Mouse (Mus musculus) midbrain, embryonic 10.5 days (tissue): ENCODE measurements at regions not wholly inside any gene's neighbourhood (a gene's known extent, or its start where the extent isn't known, plus 50 kb on each side); places are given as distances from the start of the nearest gene placed in this dataset.
A peak's percentile ranks its signal among the peaks of the same experiment; 100 is the strongest.

ENCODE experiments used
- DNase-seq: peaks from one replicate; pipeline ENCODE4 v3.0.0-alpha.2; 2017; ENCODE audit warnings: low spot score
- H3K27ac ChIP-seq: fragments of 300-500 bp; sonication (generic); replicated peaks from 2 replicates; pipeline ENCODE4 v1.5.1; 2016; ENCODE audit warnings: mild to moderate bottlenecking
- H3K27me3 ChIP-seq: fragments of 300-500 bp; sonication (generic); 2 replicates; pipeline ENCODE4 v1.6.1; 2016; ENCODE audit warnings: low read depth, mild to moderate bottlenecking; ENCODE audit not compliant: poor library complexity, severe bottlenecking
- H3K36me3 ChIP-seq: fragments of 300-500 bp; sonication (generic); 2 replicates; pipeline ENCODE4 v1.6.1; 2016; ENCODE audit warnings: mild to moderate bottlenecking, moderate library complexity
- H3K4me1 ChIP-seq: fragments of 300-500 bp; sonication (generic); 2 replicates; pipeline ENCODE4 v1.6.1; 2016
- H3K4me3 ChIP-seq: fragments of 300-500 bp; sonication (generic); 2 replicates; pipeline ENCODE4 v1.5.1; 2016; ENCODE audit warnings: mild to moderate bottlenecking, moderate library complexity
- H3K9me3 ChIP-seq: fragments of 300-500 bp; sonication (generic); replicated peaks from 2 replicates; pipeline ENCODE4 v1.6.1; 2016; ENCODE audit warnings: mild to moderate bottlenecking
- WGBS: fragments of 180-500 bp; shearing (Covaris S2); methylation state at CpG from one replicate; pipeline ENCODE4 v1.1.7; 2016; 5-methylcytosine and 5-hydroxymethylcytosine counted together

- Histone ChIP-seq H3K27me3 (no peaks in the 10 kb centered on the region), H3K27ac (no peak overlapping the region), H3K9me3 (no peaks in the 10 kb centered on the region), H3K4me3 (no peak overlapping the region), H3K36me3 (no peaks in the 10 kb centered on the region), H3K4me1 (no peaks in the 10 kb centered on the region)
- 91% methylated on average over 3 of the region's 3 CpGs for WGBS
- no peak for DNase-seq
Observed at GRCm38 (mm10) chr1:57512516-57512915, 105.6 kb upstream of the Tyw5 start.

- Histone ChIP-seq H3K4me1 (peaks cover 10% of the 10 kb centered on the region; the same call in 1 of the 2 replicates), H3K9me3 (no peaks in the 10 kb centered on the region), H3K36me3 (no peaks in the 10 kb centered on the region), H3K4me3 (no peak overlapping the region), H3K27me3 (no peaks in the 10 kb centered on the region), H3K27ac (no peak overlapping the region)
- 85% methylated on average over 4 of the region's 4 CpGs for WGBS
- DNase-seq = no peak
Observed at GRCm38 (mm10) chr1:57525965-57526364, 119.1 kb upstream of the Tyw5 start.

- Histone ChIP-seq H3K27ac (no peak overlapping the region), H3K9me3 (no peaks in the 10 kb centered on the region), H3K36me3 (no peaks in the 10 kb centered on the region), H3K27me3 (no peaks in the 10 kb centered on the region), H3K4me3 (no peak overlapping the region), H3K4me1 (peaks cover 10% of the 10 kb centered on the region; the same call in 1 of the 2 replicates)
- DNase-seq = no peak
- WGBS = 29% methylated on average over 3 of the region's 3 CpGs
Observed at GRCm38 (mm10) chr1:57528703-57529102, 121.8 kb upstream of the Tyw5 start.

- no peaks in the 10 kb centered on the region for H3K36me3 ChIP-seq
- 80% methylated on average over 2 of the region's 2 CpGs for WGBS
- no peak overlapping the region for H3K4me3 ChIP-seq
- H3K9me3 ChIP-seq = no peaks in the 10 kb centered on the region
- DNase-seq = no peak
- H3K27ac ChIP-seq = no peak overlapping the region
- no peaks in the 10 kb centered on the region for H3K27me3 ChIP-seq
- H3K4me1 ChIP-seq = peaks cover 10% of the 10 kb centered on the region; the same call in 1 of the 2 replicates
Observed at GRCm38 (mm10) chr1:57529320-57529719, 122.4 kb upstream of the Tyw5 start.

- no peak overlapping the region for H3K27ac ChIP-seq
- WGBS = 83% methylated on average over 5 of the region's 5 CpGs
- DNase-seq = no peak
Observed at GRCm38 (mm10) chr1:57537369-57537768, 130.5 kb upstream of the Tyw5 start.

GRCm38 (mm10) chr1:57544684-57545083, 137.8 kb upstream of the Tyw5 start:
- peaks cover 13% of the 10 kb centered on the region for H3K4me1 ChIP-seq
- no peaks in the 10 kb centered on the region for H3K9me3 ChIP-seq
- no peak overlapping the region for H3K27ac ChIP-seq
- no peaks in the 10 kb centered on the region for H3K36me3 ChIP-seq
- 79% methylated on average over 3 of the region's 3 CpGs for WGBS
- no peak for DNase-seq
- no peaks in the 10 kb centered on the region for H3K27me3 ChIP-seq
- no peak overlapping the region for H3K4me3 ChIP-seq

More at GRCm38 (mm10) chr1:57537369-57537768, 130.5 kb upstream of the Tyw5 start:
- H3K27me3 ChIP-seq = no peaks in the 10 kb centered on the region
- H3K4me1 ChIP-seq = no peaks in the 10 kb centered on the region
- H3K4me3 ChIP-seq = no peak overlapping the region
- no peaks in the 10 kb centered on the region for H3K36me3 ChIP-seq
- H3K9me3 ChIP-seq = no peaks in the 10 kb centered on the region

GRCm38 (mm10) chr1:57545792-57546685, 139.1 kb upstream of the Tyw5 start:
- H3K27me3 ChIP-seq = no peaks in the 10 kb centered on the region
- H3K9me3 ChIP-seq = no peaks in the 10 kb centered on the region
- 74% methylated on average over 14 of the region's 14 CpGs for whole genome bisulfite sequencing
- H3K27ac ChIP-seq = no peak overlapping the region
- DNase-seq = no peak
- H3K4me1 ChIP-seq = peaks cover 13% of the 10 kb centered on the region
- no peak overlapping the region for H3K4me3 ChIP-seq
- H3K36me3 ChIP-seq = no peaks in the 10 kb centered on the region

- DNase-seq = no peak
- WGBS = 89% methylated on average over 2 of the region's 2 CpGs
- no peak overlapping the region for H3K4me3 ChIP-seq
- no peaks in the 10 kb centered on the region for H3K36me3 ChIP-seq
- no peaks in the 10 kb centered on the region for H3K27me3 ChIP-seq
- H3K9me3 ChIP-seq = no peaks in the 10 kb centered on the region
- H3K4me1 ChIP-seq = no peaks in the 10 kb centered on the region
- no peak overlapping the region for H3K27ac ChIP-seq
Observed at GRCm38 (mm10) chr1:57561517-57561916, 154.6 kb upstream of the Tyw5 start.

GRCm38 (mm10) chr1:57564676-57565075, 157.8 kb upstream of the Tyw5 start:
- Histone ChIP-seq H3K27ac (peak overlapping the region; percentile 38; the same call in 1 of the 2 replicates), H3K4me3 (no peak overlapping the region), H3K27me3 (no peaks in the 10 kb centered on the region), H3K9me3 (peaks cover 6% of the 10 kb centered on the region; the same call in 1 of the 2 replicates), H3K4me1 (no peaks in the 10 kb centered on the region), H3K36me3 (no peaks in the 10 kb centered on the region)
- WGBS = 53% methylated on average over 5 of the region's 5 CpGs
- no peak for DNase-seq

GRCm38 (mm10) chr1:57572097-57572496, 165.2 kb upstream of the Tyw5 start:
- no peaks in the 10 kb centered on the region for H3K4me1 ChIP-seq
- 85% methylated on average over 5 of the region's 5 CpGs for WGBS
- no peaks in the 10 kb centered on the region for H3K27me3 ChIP-seq
- H3K9me3 ChIP-seq = peaks cover 6% of the 10 kb centered on the region; the same call in 1 of the 2 replicates
- no peak overlapping the region for H3K27ac ChIP-seq
- DNase-seq = no peak
- no peaks in the 10 kb centered on the region for H3K36me3 ChIP-seq
- no peak overlapping the region for H3K4me3 ChIP-seq

- no peak for DNase-seq
- no peaks in the 10 kb centered on the region; the same call in 1 of the 2 replicates for H3K9me3 ChIP-seq
- H3K36me3 ChIP-seq = no peaks in the 10 kb centered on the region
- H3K4me1 ChIP-seq = no peaks in the 10 kb centered on the region
- no peak overlapping the region for H3K4me3 ChIP-seq
- no peak overlapping the region for H3K27ac ChIP-seq
- 78% methylated on average over 6 of the region's 6 CpGs for whole genome bisulfite sequencing
- H3K27me3 ChIP-seq = no peaks in the 10 kb centered on the region
Observed at GRCm38 (mm10) chr1:57573829-57574228, 166.9 kb upstream of the Tyw5 start.

- H3K4me1 ChIP-seq = no peaks in the 10 kb centered on the region
- DNase-seq = no peak
- WGBS = 97% methylated on average over 6 of the region's 6 CpGs
- no peaks in the 10 kb centered on the region for H3K36me3 ChIP-seq
- H3K27me3 ChIP-seq = no peaks in the 10 kb centered on the region
- no peak overlapping the region for H3K27ac ChIP-seq
- H3K4me3 ChIP-seq = no peak overlapping the region
- no peaks in the 10 kb centered on the region for H3K9me3 ChIP-seq
Observed at GRCm38 (mm10) chr1:57574530-57574929, 167.6 kb upstream of the Tyw5 start.

GRCm38 (mm10) chr1:57576066-57576753, 169.3 kb upstream of the Tyw5 start:
- H3K36me3 ChIP-seq = no peaks in the 10 kb centered on the region
- H3K9me3 ChIP-seq = no peaks in the 10 kb centered on the region
- no peak overlapping the region for H3K27ac ChIP-seq
- no peak for DNase-seq
- H3K27me3 ChIP-seq = no peaks in the 10 kb centered on the region
- H3K4me1 ChIP-seq = no peaks in the 10 kb centered on the region
- H3K4me3 ChIP-seq = no peak overlapping the region
- WGBS = 93% methylated on average over 5 of the region's 5 CpGs
